Mouse (Mus musculus) heart, adult 11 months (tissue): ENCODE measurements at regions not wholly inside any gene's neighbourhood (a gene's known extent, or its start where the extent isn't known, plus 50 kb on each side); places are given as distances from the start of the nearest gene placed in this dataset.
A peak's percentile ranks its signal among the peaks of the same experiment; 100 is the strongest.

Experiments
- DNase-seq: peaks from one replicate; pipeline ENCODE4 v3.0.0; 2022

DNA sequence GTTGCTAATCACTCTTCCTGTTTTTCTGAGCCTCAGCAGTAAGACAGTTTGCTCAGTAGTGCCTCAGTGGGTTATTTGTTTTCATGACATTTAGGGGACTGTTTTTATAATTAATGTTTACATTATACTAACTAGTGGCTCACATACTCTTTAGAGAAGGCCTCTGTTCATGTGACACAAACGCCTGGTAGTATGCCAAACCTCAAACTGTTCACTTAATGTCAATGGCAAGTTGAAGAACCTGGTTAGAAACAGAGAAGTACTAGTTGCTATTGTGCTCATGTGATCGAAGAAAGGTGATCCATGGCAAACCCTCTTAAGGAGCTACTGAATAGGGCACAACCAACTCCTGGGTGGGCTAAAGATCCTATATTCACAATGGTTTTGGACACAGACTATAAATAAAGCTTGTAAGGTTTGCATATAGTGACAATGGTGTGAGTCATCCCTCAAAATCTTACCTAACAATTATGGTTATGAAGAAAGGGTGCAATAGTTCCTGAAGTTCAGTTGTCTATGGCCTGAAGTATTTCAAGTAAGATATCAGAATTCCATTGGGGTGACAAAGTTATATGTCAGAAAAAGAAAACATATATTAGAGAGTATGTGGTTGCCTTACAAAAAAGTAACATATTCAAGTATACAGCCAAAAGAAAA, 340.1 kb upstream of the Dph6 start:
- no peak for DNase-seq

GRCm38 (mm10) chr2:115013916-115014315, 359.2 kb upstream of the Dph6 start:
- no peak for DNase-seq

- DNase-seq, result no peak
These were observed 372.0 kb upstream of the Dph6 start for GRCm38 (mm10) chr2:115026777-115027176.

DNA sequence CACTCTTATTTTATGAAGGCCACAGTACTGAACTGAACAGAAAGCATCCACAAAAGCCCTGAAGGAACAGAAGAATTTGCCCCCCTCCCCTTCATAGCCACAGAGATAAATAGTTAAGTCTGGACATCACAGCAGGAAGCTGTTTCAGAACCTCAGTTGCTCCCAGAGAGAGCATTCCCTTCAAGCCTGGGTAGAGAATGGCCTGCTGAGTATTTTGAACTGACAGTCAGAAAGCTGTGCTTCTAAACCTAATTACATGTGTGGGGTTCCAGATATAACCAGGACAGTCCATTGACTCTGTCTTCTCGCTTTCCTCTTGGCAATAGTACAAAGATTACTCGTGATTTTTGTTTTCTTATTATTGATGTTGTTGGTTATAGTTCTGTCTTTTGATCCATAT, 376.4 kb upstream of the Dph6 start:
- DNase-seq, result no peak

- DNase-seq, result no peak
These were observed 381.4 kb upstream of the Dph6 start for GRCm38 (mm10) chr2:115036205-115036604.

DNA sequence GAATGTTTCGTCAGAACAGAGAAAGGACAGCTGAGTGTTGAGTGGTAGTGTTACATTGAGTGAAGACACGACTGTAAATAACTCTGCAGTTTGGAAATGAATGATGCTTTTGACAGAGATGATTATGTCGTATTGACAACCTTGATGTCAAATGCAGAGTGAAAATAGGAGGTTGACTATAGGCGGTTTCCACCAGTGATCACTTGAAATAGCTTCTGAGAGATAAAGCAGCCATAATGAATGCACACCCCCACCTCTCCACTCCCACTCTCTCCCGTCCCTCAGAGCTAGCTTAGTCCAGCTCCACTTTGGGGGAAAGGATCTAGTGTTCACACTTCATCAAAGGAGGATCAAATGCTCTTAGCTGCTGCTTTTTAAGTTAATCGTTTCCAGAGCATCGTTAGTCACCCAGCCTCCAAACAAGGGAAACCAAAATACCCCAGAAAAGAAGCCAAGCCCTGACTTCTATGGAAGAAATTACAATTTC, 387.6 kb upstream of the Dph6 start:
- DNase-seq, result no peak

DNA sequence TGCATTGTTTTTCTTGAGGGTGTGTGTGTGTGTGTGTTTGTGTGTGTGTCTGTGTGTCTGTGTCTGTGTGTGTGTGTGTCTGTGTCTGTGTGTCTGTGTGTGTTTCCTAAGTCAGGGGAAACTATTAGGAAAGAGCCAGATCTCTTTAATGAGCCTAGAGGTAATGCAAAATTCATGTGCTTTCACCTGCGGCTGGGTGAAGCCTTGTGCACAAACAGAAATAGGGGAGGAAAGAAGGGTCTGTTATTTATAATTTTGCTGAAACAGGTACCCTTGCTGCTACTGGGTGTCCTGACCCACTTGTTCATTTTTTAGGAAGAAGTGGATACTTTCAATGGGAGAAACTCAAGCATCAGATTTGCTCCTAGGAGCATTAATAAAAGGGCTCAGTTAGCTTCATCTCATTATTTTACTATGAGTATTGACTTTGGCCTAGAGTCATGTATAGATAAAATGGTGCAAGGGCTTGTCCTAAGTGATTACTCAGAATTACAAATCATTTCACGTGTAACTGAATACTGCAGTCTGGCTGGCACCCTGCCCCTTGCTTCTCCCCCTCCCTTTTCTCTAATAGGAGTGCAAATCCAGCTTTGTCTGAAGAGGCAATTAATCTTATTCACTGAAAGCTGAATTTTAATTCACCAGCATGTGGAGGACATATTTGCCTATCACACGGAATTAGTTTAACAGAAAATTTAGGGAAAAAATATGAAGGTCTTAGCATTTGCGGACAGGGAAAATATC, 401.7 kb upstream of the Dph6 start:
- no peak for DNase-seq

DNA sequence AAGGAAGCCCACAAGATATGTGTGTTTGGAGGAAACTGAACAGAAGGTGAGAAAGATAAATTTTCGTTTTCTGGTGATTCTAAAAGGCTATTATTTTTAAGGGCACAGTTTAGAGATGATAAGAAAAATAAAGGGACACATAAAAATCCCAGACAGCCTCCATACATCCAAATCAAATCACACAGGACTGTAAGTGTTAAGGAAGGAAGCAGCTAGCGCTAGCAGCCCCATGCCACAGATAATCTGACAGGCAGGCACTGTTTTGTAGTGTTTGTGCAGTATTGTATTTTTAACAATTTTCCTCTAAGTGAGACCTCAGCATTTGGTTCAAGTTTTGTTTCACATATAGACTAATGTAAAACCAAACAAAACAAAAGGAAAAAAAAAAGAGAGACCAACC, 402.4 kb upstream of the Dph6 start:
- DNase-seq, result no peak

GRCm38 (mm10) chr2:115067489-115068163, 412.9 kb upstream of the Dph6 start:
- peak; percentile 17 for DNase-seq

- DNase-seq, result no peak
These were observed 414.9 kb upstream of the Dph6 start for GRCm38 (mm10) chr2:115069704-115070103.

- no peak for DNase-seq
These were observed 415.4 kb upstream of the Dph6 start for GRCm38 (mm10) chr2:115070123-115070522.

- DNase-seq, result no peak
These were observed 415.9 kb upstream of the Dph6 start for GRCm38 (mm10) chr2:115070666-115071065.

DNA sequence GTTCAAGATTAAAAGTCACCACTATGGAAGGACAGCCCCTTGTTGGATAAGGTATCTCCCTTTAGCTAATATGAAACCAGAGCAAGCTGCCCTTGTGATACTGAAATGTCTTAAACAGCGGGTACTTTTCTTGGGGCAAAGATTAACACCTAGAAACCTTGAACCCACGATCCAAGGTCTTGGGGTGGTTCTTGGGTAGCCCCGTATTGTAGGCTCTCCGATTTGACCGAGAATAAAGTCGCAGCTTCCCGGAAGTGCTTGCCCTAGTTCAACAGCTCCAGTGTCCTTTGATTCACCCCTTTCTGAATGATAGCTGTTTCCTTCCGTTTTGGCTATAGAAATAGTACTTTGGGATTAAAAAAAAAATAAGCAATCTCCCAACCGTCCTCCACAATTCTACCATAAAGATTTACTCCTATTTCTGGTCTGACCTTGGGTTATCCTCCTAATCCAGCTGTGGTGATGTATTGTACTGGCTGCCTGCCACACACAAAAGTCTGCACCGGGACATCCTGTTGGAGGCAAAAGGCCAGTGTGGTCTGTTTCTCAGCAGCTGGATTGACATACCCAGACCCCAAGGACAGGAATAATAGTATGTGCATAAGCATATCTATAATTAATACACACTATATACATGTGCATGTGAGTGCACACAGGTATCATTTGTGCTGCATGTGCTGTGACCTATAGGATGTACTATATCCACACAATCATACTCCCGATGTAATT, 427.0 kb upstream of the Dph6 start:
- DNase-seq, result peak; percentile 89

GRCm38 (mm10) chr2:115082292-115082809, 427.6 kb upstream of the Dph6 start:
- no peak for DNase-seq

- DNase-seq, result no peak
These were observed 433.8 kb upstream of the Dph6 start for GRCm38 (mm10) chr2:115088421-115089120.

DNA sequence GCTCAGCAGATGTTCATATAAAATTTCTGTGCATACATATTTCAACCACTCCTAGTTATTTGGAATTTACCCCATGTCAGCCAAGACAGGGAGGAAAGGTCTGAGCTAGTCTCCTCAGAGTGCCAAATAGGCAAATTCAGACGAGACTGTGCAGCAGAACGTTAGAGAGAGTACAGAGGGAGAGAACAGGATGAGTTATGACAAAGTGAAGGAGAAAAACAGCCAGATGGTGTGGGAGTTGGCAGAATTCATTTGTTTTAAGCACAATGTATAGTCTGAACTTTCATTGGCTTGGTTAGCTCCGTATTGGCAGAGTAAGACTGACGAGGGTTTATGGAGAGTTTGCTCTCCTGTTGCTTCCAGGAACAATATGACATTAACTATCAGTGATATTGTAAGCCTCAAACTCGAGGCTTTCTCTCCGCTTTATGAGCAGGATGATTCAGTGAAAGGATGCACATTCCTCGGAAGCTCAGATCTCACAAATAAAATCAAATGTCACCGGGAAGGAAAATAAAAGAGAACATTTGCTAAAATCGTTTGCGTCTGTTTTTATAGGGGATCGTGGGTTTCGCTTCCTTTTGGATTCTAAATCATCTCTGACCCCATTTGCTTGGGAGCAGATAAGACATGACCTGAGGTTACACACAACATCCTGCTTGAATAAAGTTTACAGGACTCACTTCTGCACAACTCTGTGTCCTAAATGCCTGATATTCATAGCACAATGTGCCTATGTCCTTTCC, 435.8 kb upstream of the Dph6 start:
- DNase-seq, result no peak

DNA sequence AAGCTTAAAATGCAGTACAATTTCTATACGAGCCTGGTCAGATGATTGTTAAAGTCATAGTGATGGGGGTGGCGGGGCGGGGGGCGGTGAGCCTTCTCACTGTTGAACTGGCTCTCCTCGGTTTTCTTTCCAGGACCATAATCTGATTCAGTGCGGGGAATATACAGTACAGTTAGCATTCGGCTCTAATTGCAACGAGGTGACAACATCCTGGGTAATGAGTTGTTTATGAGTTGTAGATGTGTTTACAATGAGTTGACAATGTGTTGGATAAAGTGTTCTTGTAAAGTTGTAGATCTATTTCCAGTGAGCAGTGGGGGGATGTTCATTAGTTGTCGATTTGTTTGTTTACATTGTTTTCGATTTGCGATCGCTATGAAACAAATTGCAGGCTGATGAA, 440.6 kb upstream of the Dph6 start:
- no peak for DNase-seq

DNA sequence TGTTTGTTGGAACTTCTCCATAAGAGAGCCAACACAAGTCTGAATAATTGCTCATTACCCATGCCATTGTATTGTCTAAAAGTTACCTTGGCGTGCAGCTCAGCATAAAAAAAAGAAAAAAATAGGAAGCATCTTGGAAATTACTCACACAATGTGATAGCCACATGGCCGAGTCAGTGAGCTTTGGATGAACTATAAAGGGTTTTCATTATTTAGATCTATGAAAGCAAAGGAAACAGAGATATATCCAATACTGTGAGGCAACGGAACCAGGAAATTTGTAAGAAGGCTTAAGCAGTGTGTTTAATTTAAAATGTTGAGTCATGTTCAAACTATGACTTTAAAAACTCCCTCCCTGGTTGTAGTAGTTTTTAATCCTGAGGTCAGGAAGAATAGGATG, 446.7 kb upstream of the Dph6 start:
- no peak for DNase-seq

GRCm38 (mm10) chr2:115119429-115120205, 461.9 kb upstream of the BC052040 start:
- no peak for DNase-seq

GRCm38 (mm10) chr2:115120206-115120503, 461.4 kb upstream of the BC052040 start:
- DNase-seq, result no peak
